Mouse (Mus musculus) cerebellum, adult 9-10 months (tissue): ENCODE data around the gene Pelo.

Experiments used
- DNase-seq: peaks from one replicate; pipeline ENCODE4 v3.0.0; 2022

Gene Pelo

DNA sequence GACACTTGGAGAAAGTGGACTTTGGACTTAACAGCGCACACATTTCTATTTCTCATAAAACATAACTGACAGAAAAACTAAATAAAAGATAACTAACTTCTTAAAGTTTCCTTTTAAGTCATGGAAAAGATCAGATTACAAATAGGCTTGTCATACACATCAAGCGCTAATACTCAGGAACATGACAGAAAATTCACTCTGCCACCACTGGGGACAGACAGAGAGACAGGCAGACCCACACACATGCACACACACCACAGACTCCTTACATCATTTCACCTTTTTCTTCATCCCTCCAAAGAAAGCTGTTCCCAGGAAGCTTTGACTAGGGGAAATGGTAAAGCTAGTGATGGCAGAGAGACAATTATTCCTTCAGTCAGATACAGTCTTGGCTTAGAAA, 5.4 kb upstream of the Pelo start:
- DNase-seq: no peak

GRCm38 (mm10) chr13:115091511-115091910, 1.5 kb upstream of the Pelo start:
- DNase-seq: no peak

- DNase-seq: no peak
Measured at GRCm38 (mm10) chr13:115090977-115091445, 1.0 kb upstream of the Pelo start.

DNA sequence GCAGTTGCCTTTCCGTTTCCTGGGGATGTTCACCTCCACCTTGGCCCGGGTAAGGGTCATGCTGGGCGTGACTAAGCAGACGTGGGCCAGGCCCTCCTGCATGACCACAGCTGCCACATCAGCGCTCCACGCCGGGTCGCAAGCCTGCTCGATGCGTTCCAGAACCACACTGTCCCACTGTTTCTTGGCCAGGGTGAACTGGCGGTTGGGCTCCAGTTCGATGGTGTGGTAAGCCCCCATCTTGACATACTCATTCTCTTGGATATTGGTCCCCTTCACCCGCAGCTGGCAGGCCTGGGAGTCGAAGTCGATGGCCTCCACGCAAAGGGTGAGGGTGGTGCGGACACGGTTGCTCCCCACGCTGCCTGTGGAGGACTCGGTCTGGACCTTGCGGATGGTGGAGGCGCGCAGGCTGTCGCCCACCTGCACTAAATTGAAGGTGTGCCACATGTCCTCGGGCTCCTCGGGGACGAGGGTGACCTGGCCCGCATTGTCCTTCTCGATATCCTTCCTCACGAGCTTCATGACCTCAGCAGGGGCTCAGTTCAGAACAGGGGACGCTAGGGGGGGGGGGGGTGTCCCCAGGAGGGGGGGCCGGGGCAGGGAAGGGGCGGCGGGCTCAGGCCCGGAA, 476 bp downstream of the Pelo start:
- peak; percentile 28 for DNase-seq

GRCm38 (mm10) chr13:115089020-115089394, 979 bp downstream of the Pelo start:
- no peak for DNase-seq

- DNase-seq: no peak
Measured at GRCm38 (mm10) chr13:115085974-115086373, 4.0 kb downstream of the Pelo start.

- no peak for DNase-seq
Measured at GRCm38 (mm10) chr13:115082339-115082738, 7.6 kb downstream of the Pelo start.

DNA sequence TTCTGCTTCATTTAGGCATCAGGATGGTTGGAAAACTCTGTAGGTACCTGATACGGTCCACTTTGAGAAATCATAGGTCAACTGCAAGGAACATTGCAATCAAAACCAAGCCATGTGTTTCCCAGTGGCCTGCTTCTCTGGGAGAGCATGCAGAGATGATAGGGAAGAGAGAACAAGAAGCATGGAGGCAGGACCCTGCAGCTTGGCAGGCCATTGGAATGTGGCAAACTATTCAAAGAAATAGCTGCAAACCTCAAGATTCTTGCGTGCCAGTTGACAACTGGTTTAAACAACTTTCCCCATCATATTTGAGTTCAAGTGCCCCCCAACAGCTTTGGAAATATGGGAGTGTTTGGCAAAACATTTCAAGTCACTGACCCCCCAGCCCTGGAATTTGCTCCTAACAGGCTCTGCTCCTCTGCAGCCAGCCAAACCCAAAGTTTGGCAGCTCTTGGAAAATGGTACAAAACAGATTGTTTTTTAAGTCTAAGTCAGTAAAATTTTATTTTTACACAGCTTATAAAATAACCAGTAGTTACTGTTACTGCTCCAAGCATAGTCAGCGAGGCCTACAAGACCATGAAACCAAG, 9.9 kb downstream of the Pelo start:
- DNase-seq: no peak

GRCm38 (mm10) chr13:115078997-115079685, 10.8 kb downstream of the Pelo start:
- no peak for DNase-seq

GRCm38 (mm10) chr13:115077346-115078134, 12.4 kb downstream of the Pelo start:
- no peak for DNase-seq

GRCm38 (mm10) chr13:115072386-115072785, 17.6 kb downstream of the Pelo start:
- no peak for DNase-seq

- no peak for DNase-seq
Measured at GRCm38 (mm10) chr13:115071431-115071830, 18.6 kb downstream of the Pelo start.

GRCm38 (mm10) chr13:115067968-115068330, 22.0 kb downstream of the Pelo start:
- DNase-seq: no peak

GRCm38 (mm10) chr13:115067324-115067967, 22.5 kb downstream of the Pelo start:
- no peak for DNase-seq

DNA sequence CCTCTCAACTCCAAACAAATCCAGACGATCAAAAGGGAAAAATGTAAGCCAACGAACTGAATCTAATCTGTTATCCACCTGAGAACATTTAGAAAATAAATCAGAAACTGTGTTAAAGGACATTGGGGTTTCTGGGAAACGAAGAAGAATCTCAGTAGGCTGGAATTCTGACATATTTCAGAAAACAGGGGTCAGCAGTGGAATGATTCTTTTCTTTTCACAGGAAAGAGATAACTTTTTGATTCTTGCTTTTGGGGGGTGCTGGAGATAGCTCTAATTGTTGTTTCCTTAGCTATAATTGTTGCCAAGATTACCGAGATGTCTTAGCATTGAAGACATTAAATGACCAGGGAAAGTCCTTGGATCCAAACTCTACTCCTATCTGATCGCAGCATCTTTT, 32.4 kb downstream of the Pelo start:
- no peak for DNase-seq

- DNase-seq: no peak
Measured at GRCm38 (mm10) chr13:115054783-115055182, 35.2 kb downstream of the Pelo start.

GRCm38 (mm10) chr13:115052568-115052967, 37.4 kb downstream of the Pelo start:
- DNase-seq: no peak

DNA sequence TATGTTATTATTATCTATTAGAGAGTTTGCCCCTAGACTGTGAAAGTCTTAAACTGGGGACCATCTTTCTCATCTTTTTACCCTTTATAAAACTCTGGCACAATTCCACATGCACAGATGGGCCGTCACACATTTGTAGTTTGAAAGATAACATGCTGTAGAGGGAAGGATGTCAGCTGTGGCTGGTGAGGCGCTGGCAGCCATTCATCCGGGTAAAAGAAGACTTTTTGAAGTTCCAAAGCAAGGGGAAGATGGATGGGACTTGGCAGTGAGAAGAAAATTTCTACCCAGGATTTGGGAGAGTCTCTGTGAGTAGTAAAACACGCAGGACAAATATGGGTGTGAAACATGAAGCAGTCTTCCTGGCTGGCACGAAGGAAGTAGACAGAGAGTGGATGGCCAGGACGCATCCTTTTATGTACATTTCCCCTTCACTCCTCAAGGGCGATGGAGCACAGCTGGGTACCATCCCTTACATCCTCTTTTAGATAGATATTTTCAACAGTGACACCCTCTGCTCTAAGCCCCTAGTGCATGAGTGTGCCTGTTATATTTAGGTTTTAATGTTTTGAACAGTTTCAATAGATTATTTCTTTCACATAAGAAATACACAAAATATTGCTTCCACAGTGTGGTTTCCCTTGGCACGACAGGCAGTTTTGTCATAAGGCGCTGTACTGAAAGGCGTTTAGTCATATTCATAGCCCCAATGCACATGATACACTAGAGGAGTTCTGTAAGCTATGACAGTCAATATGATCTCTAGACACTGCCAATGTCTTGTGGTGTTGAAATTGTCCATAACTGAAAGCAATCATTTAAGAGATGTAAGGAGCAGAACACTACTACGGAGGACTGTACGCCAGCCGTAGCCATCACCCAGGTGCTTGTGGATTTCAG, 39.1 kb downstream of the Pelo start:
- no peak for DNase-seq

DNA sequence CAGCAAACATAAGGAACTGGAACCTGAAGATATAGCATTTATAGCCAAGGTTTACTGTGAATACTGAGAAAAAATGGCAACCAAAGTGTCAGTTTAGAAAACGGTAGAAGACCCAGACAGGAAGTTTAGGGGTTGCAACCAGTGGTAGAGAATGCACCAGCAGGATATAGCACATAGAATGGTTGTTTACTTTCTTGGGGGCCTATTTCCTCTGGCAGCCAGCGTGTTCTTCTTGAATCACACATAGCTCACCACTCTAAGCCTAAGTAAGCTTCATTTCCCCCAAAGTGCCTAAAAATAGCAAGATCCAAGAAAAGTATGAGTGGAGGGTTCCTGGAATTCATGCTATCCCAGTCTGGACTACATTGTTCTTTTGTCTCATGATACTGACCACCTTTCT, 47.3 kb downstream of the Pelo start:
- DNase-seq: no peak
